Mouse (Mus musculus): Measurements from ENCODE around the gene E4f1.
"Not testable (repeated sequence)": the region's sequence is repeated elsewhere in the genome, so short reads cannot be mapped to it uniquely, and the experiment has no call there.

Gene E4f1

GRCm38 (mm10) chr17:24461580-24461979, 8.5 kb downstream of the E4f1 start:
- peak; percentile 61 for DNase-seq (ENCODE audit: extremely low read depth, low read depth)

DNA sequence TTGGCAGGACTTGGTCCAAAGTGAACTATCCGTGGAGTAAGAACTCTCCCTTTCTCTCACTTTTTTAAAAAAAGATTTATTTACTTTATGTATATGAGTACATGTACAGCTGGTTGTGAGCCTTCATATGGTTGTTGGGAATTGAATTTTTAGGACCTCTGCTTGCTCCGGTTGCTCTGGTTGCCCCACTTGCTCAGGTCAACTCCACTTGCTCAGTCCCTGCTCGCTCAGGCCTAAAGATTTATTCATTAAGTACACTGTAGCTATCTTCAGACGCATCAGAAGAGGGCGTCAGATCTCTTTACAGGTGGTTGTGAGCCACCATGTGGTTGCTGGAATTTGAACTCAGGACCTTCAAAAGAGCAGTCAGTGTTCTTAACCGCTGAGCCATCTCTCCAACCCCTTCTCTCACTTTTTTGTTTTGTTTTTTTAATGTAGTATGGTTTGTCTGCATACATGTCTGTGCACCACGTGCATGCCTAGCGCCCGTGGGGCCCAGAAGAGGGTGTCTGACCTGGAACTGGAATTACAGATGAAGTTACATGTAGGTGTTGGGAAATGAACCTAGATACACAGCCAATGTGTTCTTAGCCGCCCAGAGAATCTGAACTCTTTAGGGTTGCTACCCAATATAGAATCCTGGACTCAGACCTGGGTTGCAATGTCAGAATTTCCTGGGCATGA, 14.4 kb downstream of the E4f1 start:
- DNase-seq (ENCODE audit: extremely low read depth, low read depth) = not testable (repeated sequence)

- DNase-seq (ENCODE audit: extremely low read depth, low read depth) = peak; percentile 97
These were observed 15.2 kb downstream of the E4f1 start for GRCm38 (mm10) chr17:24454756-24455522.

DNA sequence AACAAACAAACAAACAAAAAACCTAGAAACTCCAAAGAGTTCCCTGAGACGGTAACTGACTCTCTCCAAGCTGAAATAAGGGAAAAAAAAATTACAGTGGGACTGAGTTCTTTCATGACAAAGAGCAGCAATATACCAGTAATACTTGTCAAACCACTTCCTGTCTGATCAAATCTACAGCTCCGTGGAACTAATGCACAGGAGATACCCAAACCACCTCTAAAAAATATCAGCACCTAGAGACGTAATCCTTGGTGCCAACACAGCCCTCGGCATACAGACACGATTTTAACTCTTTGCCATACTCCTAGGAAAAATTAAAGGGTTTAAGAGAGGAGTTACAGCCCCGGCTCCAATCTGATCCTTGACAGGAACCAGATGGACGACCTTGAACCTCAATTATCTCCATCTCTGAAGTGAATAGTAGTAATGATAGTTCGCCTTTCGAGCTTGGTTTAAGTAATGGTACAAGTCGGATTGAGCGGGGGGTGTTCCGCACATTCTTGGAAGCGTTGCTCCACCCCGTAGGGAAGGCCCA, 15.8 kb downstream of the E4f1 start:
- no peak for DNase-seq (ENCODE audit: extremely low read depth, low read depth)

DNA sequence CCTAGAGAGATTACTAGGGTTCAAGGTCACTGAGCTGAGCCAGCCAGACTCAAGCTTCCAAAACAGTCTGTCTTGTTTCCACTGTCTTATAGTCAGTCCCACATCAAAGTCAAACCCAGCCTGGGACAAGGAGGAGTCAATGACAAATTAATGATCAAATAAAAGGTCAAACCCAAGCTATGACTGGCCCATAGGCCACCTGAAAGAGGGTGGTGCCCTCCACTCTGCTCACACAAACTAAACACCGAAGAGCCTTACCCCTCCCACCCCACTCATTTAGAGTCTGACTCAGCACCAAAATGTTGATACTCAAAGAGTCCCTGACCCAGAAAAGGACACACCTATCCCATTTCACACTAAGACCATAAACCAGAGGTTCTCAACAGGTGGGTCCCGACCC, 16.7 kb downstream of the E4f1 start:
- DNase-seq (ENCODE audit: extremely low read depth, low read depth) = no peak

GRCm38 (mm10) chr17:24451220-24451619, 18.9 kb downstream of the E4f1 start:
- no peak for DNase-seq (ENCODE audit: extremely low read depth, low read depth)

- no peak for DNase-seq (ENCODE audit: extremely low read depth, low read depth)
These were observed 20.6 kb downstream of the E4f1 start for GRCm38 (mm10) chr17:24449507-24449906.

- DNase-seq (ENCODE audit: extremely low read depth, low read depth) = no peak
These were observed 23.5 kb downstream of the E4f1 start for GRCm38 (mm10) chr17:24446590-24446989.

DNA sequence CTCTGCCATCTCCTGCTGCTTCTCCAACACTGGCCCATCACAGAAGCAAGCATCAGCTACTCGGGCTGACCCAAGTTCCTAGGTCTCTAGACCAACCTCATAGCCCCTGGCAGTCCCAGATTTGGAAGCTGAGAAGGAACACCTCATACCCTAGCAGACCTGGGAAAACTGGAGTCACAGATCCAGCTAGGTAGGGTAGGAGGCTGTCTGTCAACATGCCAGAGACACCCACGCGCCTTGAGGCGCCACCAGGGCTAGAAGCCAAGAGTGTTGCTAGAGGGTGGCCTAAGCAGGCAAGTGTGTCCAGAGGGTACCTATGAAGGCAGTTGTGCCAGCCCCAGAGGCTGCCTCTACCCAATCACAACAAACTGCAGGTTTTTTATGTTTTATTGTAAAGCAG, 26.7 kb downstream of the E4f1 start:
- no peak for DNase-seq (ENCODE audit: extremely low read depth, low read depth)

DNA sequence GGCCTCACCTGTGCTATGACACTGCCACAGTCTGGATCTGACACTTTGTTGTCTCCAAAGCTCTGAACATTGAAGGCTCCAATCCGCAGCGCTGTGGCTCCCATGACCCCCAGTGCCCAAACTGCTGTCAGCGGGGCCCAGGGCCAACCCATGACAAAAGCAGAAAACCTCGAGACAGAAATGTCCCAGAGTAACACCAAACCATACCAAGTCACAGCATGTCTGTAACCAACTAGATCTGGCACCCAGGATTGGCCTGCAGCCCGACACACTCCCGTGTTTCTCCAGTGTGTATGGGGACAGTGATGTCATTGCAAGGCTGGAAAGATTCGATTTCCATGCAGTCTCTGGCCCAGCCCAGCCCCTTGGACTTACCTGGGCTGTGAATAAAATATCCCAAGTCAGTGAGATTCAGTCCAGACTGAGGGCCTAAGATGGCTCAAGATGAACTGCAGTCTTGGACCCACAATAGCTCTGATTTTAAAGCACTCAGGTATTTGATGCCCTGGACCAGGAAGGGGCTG, 27.4 kb downstream of the E4f1 start, which contains the start of gene Dnase1l2:
TSS of gene Dnase1l2 (minus strand) at position 474 of the 524 bp plus-strand sequence.
- DNase-seq (ENCODE audit: extremely low read depth, low read depth) = no peak

DNA sequence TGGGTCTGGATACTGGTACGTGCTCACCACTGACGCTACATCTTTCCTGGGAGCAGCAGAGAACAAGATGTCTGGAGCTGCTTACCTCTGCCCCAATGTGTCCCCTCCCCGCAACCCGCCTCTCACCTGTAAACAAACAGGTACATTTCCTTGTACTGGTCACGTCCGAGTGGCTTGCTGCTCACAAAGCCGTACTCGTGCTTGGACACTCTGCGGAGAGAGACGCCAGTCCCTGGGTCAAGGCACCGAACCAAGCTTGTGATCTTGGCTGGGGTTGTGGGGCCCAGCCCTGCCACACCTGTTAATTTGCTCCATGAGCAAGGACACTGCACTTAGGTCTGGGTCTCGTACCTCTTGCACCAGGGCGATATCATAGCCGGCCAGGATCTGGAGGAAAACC, 28.0 kb downstream of the E4f1 start:
- no peak for DNase-seq (ENCODE audit: extremely low read depth, low read depth)

GRCm38 (mm10) chr17:24441148-24441547, 29.0 kb downstream of the E4f1 start:
- DNase-seq (ENCODE audit: extremely low read depth, low read depth) = no peak

DNA sequence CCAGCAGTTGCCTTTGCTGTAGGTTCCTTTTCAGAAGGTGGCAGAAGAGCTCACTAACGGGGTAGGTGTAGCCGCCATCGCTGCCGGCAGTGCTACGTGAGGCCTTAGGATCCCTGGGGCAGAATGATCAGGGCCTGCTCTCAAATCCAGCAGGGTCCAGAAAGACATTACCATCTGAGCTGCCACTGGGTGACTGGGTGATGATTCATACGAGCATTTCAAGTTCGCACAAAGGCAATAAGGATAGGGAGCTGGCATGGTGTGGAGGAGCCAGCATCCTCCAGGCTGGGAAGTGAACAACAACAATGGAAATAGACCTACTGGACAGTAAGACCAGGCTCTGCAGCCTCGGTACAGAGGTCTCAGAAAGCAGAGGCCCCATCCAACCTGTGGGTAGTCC, 29.7 kb downstream of the E4f1 start:
- no peak for DNase-seq (ENCODE audit: extremely low read depth, low read depth)

- no peak for DNase-seq (ENCODE audit: extremely low read depth, low read depth)
These were observed 33.1 kb downstream of the E4f1 start for GRCm38 (mm10) chr17:24437016-24437415.

DNA sequence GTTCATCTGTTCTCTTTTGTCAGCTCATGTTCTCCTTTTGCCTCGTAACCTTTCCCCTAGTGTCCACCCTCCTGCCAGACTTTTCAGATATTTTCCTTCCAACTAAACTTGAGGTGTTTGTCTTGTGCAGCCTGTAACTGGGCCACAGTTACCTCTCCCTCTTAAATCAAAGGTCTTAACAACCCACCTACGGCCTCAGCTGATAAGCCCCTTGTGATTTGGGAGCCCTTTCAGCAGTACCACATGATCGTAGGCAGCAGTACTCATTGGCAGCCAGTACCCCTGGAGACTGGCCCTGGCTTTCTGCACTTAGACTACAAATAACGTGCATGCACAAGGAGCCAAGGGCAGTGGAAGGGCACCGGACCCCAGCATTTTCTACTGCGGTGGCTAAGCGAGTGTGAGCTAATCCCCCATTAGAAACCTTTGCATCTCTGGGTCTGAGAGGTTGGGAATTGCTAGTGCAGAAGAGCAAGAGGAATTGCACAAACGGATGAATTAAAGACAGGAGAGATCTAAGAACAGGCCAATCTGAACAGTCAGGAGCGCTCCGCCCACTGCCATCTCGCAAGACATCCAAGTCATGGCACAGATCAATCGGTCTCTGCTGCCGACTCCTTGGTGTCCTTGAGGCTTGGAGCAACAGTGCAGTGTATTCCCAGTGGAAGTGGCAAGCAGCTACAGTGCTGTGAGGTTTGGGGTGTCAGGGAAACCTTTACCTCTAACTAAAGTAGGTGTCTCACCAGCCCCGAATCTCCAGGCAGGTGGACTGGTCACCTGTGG, 40.7 kb downstream of the E4f1 start:
- no peak for DNase-seq (ENCODE audit: extremely low read depth, low read depth)

GRCm38 (mm10) chr17:24427170-24427557, 42.9 kb downstream of the E4f1 start:
- no peak for DNase-seq (ENCODE audit: extremely low read depth, low read depth)

- peak; percentile 70 for DNase-seq (ENCODE audit: extremely low read depth, low read depth)
These were observed 43.5 kb downstream of the E4f1 start, which contains the start of gene Eci1 for GRCm38 (mm10) chr17:24426471-24427169. Gene Eci1 (plus strand): TSS chr17:24426641.

- no peak for DNase-seq (ENCODE audit: extremely low read depth, low read depth)
These were observed 44.2 kb downstream of the E4f1 start for GRCm38 (mm10) chr17:24425905-24426304.

DNA sequence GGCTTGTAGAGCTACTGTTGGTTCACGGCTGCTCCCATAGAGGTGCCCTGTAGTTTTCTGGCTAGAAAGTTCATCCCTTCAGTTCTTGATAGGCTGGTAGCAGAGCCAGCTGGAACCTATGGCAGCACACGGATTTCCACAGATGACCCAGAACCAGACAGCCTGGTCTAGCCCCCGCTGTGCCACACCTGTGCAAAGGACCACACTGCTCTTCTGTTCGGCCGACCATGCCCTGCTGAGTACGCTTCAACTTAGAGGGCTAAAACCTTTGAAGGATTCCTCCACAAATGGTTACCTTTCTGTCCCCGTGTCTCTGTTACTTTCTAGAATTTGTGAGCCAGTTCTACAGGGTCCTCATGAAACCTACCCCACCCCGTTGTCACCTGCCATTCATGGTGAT, 44.8 kb downstream of the E4f1 start:
- not testable (repeated sequence) for DNase-seq (ENCODE audit: extremely low read depth, low read depth)

DNA sequence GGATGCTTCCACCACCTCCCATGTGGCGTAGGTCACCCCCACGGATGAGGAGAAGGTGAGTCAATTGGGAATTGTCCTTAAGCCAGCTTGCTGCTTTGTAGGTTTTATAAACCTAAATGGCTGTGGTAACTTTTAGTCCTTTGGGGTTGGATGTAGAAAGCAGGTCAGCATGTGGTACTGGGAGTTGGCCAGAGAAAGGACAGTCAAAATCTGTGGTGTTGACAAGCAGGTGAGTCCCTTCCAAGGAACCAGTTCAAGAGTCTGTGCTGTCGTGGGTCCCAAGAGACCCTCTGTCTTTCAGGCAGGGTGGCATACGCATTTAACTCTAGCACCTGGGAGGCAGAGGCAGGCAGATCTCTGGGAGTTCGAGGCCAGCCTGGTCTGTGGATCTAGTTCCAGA, 45.6 kb downstream of the E4f1 start:
- DNase-seq (ENCODE audit: extremely low read depth, low read depth) = no peak

DNA sequence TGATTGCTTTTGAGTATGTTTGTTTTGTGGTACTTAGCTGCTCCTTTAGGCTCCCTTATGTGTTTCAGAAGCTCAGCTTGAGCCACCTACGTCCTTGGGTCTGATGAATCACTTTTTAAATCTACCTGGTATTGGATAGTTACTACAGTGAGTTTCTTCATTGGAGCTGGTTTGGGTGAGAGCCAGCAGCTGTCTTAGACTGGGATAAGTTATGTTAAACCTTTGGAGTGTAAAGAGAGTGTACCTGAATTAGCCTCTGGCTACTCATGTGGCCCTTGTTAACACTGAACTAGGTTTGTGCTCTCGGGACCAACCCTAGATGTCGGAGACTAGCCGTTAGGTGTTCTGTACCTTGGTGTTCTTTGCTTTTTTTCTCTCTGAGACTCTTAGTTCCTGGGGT, 47.0 kb downstream of the E4f1 start:
- DNase-seq (ENCODE audit: extremely low read depth, low read depth) = no peak
